Mouse (Mus musculus) forebrain, embryonic 15.5 days (tissue): Measurements from ENCODE around the gene Slc39a8. TPM values are rescaled to one million over a fixed set of nuclear protein-coding genes. Genes with fewer than 3 reads are reported as not detected.

Source experiments
- ATAC-seq: fragments of 200-750 bp; cut with Nextera tagmentation; replicated peaks from 2 replicates; pipeline ENCODE4 v1.8.0; 2017; ENCODE audit warnings: mild to moderate bottlenecking, moderate TSS enrichment, moderate library complexity
- H3K27ac ChIP-seq: fragments of 300-500 bp; sonication (generic); replicated peaks from 2 replicates; pipeline ENCODE4 v1.5.1; 2015; ENCODE audit warnings: mild to moderate bottlenecking, inconsistent platforms
- H3K27me3 ChIP-seq: fragments of 300-500 bp; sonication (generic); 2 replicates; pipeline ENCODE4 v1.6.1; 2015; ENCODE audit warnings: inconsistent platforms
- H3K36me3 ChIP-seq: fragments of 300-500 bp; sonication (generic); 2 replicates; pipeline ENCODE4 v1.6.1; 2015; ENCODE audit warnings: mild to moderate bottlenecking, inconsistent platforms
- H3K4me1 ChIP-seq: fragments of 300-500 bp; sonication (generic); 2 replicates; pipeline ENCODE4 v1.6.1; 2015; ENCODE audit warnings: inconsistent platforms
- H3K4me2 ChIP-seq: fragments of 300-500 bp; sonication (generic); replicated peaks from 2 replicates; pipeline ENCODE4 v1.6.1; 2015; ENCODE audit warnings: mild to moderate bottlenecking, inconsistent platforms
- H3K4me3 ChIP-seq: fragments of 300-500 bp; sonication (generic); 2 replicates; pipeline ENCODE4 v1.5.1; 2015; ENCODE audit warnings: mild to moderate bottlenecking, inconsistent platforms
- H3K9ac ChIP-seq: fragments of 300-500 bp; sonication (generic); replicated peaks from 2 replicates; pipeline ENCODE4 v1.6.1; 2015; ENCODE audit warnings: mild to moderate bottlenecking, inconsistent platforms
- H3K9me3 ChIP-seq: fragments of 300-500 bp; sonication (generic); 2 replicates; pipeline ENCODE4 v1.6.1; 2016; ENCODE audit warnings: inconsistent platforms
- WGBS: fragments of 180-500 bp; shearing (Covaris S2); methylation state at CpG from one replicate; pipeline ENCODE4 v1.1.7; 2015; ENCODE audit warnings: mixed read lengths; 5-methylcytosine and 5-hydroxymethylcytosine counted together
- polyA plus RNA-seq: library from polyadenylated mRNA; unstranded; fragments of >200 nt; fragmentation: Nextera tagmentation; extraction: Ambion mirVana; gene quantifications from 2 replicates; pipeline ENCODE4 v1.2.1, GENCODE M21; 2015

Gene Slc39a8
- polyA plus RNA-seq, 1 experiment from 2014 or later, result 9.3 TPM

- WGBS, result 33% methylated on average over 12 of the region's 12 CpGs
- Histone ChIP-seq H3K36me3 (no peaks in the 10 kb centered on the region), H3K9ac (no peak overlapping the region), H3K4me1 (peaks cover 14% of the 10 kb centered on the region), H3K4me2 (no peak overlapping the region; the same call in 1 of the 2 replicates), H3K27me3 (no peaks in the 10 kb centered on the region), H3K4me3 (no peak overlapping the region), H3K27ac (no peak overlapping the region), H3K9me3 (no peaks in the 10 kb centered on the region)
- ATAC-seq, result peak; percentile 53
These were observed 61.6 kb downstream of the Slc39a8 start for GRCm38 (mm10) chr3:135886659-135887027.

- no peak overlapping the region for H3K4me3 ChIP-seq
- H3K9me3 ChIP-seq, result no peaks in the 10 kb centered on the region
- H3K36me3 ChIP-seq, result no peaks in the 10 kb centered on the region
- peak; percentile 84 for ATAC-seq
- peak overlapping the region; percentile 50 for H3K27ac ChIP-seq
- H3K9ac ChIP-seq, result no peak overlapping the region
- H3K27me3 ChIP-seq, result no peaks in the 10 kb centered on the region
- H3K4me1 ChIP-seq, result peaks cover 14% of the 10 kb centered on the region
- WGBS, result 21% methylated on average over 9 of the region's 9 CpGs
- peak overlapping the region; percentile 14 for H3K4me2 ChIP-seq
These were observed 62.2 kb downstream of the Slc39a8 start for GRCm38 (mm10) chr3:135887033-135887855.

- Histone ChIP-seq H3K9ac (no peak overlapping the region), H3K27ac (peak overlapping the region; percentile 50), H3K4me2 (peak overlapping the region; percentile 14; the same call in 1 of the 2 replicates), H3K4me3 (no peak overlapping the region), H3K4me1 (peaks cover 14% of the 10 kb centered on the region), H3K36me3 (no peaks in the 10 kb centered on the region), H3K27me3 (no peaks in the 10 kb centered on the region), H3K9me3 (no peaks in the 10 kb centered on the region)
- peak; percentile 97 for ATAC-seq
- WGBS, result 12% methylated on average over 5 of the region's 5 CpGs
These were observed 62.7 kb downstream of the Slc39a8 start for GRCm38 (mm10) chr3:135887856-135888155.

GRCm38 (mm10) chr3:135889401-135889800, 64.3 kb downstream of the Slc39a8 start:
- no peak overlapping the region for H3K4me3 ChIP-seq
- H3K27ac ChIP-seq, result no peak overlapping the region
- H3K27me3 ChIP-seq, result no peaks in the 10 kb centered on the region
- H3K36me3 ChIP-seq, result no peaks in the 10 kb centered on the region
- peaks cover 14% of the 10 kb centered on the region for H3K4me1 ChIP-seq
- H3K9me3 ChIP-seq, result no peaks in the 10 kb centered on the region
- no peak for ATAC-seq
- no peak overlapping the region for H3K4me2 ChIP-seq
- H3K9ac ChIP-seq, result no peak overlapping the region

- no peaks in the 10 kb centered on the region for H3K4me1 ChIP-seq
- no peak overlapping the region for H3K27ac ChIP-seq
- no peak for ATAC-seq
- H3K9me3 ChIP-seq, result no peaks in the 10 kb centered on the region
- no peak overlapping the region for H3K4me3 ChIP-seq
- WGBS, result 80% methylated on average over 1 of the region's 1 CpGs
- H3K27me3 ChIP-seq, result no peaks in the 10 kb centered on the region
- H3K36me3 ChIP-seq, result no peaks in the 10 kb centered on the region
- H3K4me2 ChIP-seq, result no peak overlapping the region
- no peak overlapping the region for H3K9ac ChIP-seq
These were observed 78.3 kb downstream of the Slc39a8 start for GRCm38 (mm10) chr3:135903366-135903765.

- no peaks in the 10 kb centered on the region for H3K4me1 ChIP-seq
- H3K27ac ChIP-seq, result no peak overlapping the region
- no peaks in the 10 kb centered on the region for H3K27me3 ChIP-seq
- ATAC-seq, result no peak
- WGBS, result 81% methylated on average over 6 of the region's 6 CpGs
- no peaks in the 10 kb centered on the region for H3K9me3 ChIP-seq
- no peak overlapping the region for H3K9ac ChIP-seq
- no peaks in the 10 kb centered on the region for H3K36me3 ChIP-seq
- H3K4me3 ChIP-seq, result no peak overlapping the region
- H3K4me2 ChIP-seq, result no peak overlapping the region
These were observed 79.8 kb downstream of the Slc39a8 start for GRCm38 (mm10) chr3:135904881-135905280.

- H3K36me3 ChIP-seq, result no peaks in the 10 kb centered on the region
- H3K9ac ChIP-seq, result no peak overlapping the region
- no peaks in the 10 kb centered on the region for H3K27me3 ChIP-seq
- ATAC-seq, result no peak
- no peaks in the 10 kb centered on the region for H3K9me3 ChIP-seq
- H3K4me2 ChIP-seq, result no peak overlapping the region
- no peak overlapping the region for H3K4me3 ChIP-seq
- no peaks in the 10 kb centered on the region for H3K4me1 ChIP-seq
- H3K27ac ChIP-seq, result no peak overlapping the region
- WGBS, result 95% methylated on average over 1 of the region's 1 CpGs
These were observed 80.7 kb downstream of the Slc39a8 start for GRCm38 (mm10) chr3:135905729-135906128.

GRCm38 (mm10) chr3:135907028-135907427, 81.9 kb downstream of the Slc39a8 start:
- H3K9ac ChIP-seq, result no peak overlapping the region
- H3K27me3 ChIP-seq, result no peaks in the 10 kb centered on the region
- H3K36me3 ChIP-seq, result no peaks in the 10 kb centered on the region
- H3K4me3 ChIP-seq, result no peak overlapping the region
- WGBS, result 79% methylated on average over 3 of the region's 3 CpGs
- no peak for ATAC-seq
- no peak overlapping the region for H3K4me2 ChIP-seq
- H3K27ac ChIP-seq, result no peak overlapping the region
- H3K4me1 ChIP-seq, result no peaks in the 10 kb centered on the region
- H3K9me3 ChIP-seq, result no peaks in the 10 kb centered on the region

GRCm38 (mm10) chr3:135915941-135916340, 90.9 kb downstream of the Slc39a8 start:
- WGBS, result 92% methylated on average over 4 of the region's 4 CpGs

GRCm38 (mm10) chr3:135918566-135919180, 93.6 kb downstream of the Slc39a8 start:
- peak overlapping the region; percentile 41 for H3K27ac ChIP-seq
- peak; percentile 89 for ATAC-seq
- H3K4me2 ChIP-seq, result no peak overlapping the region
- WGBS, result 29% methylated on average over 5 of the region's 5 CpGs
- H3K36me3 ChIP-seq, result no peaks in the 10 kb centered on the region
- no peak overlapping the region for H3K9ac ChIP-seq
- H3K27me3 ChIP-seq, result no peaks in the 10 kb centered on the region
- no peaks in the 10 kb centered on the region for H3K4me1 ChIP-seq
- H3K4me3 ChIP-seq, result no peak overlapping the region
- H3K9me3 ChIP-seq, result no peaks in the 10 kb centered on the region

More at GRCm38 (mm10) chr3:135915941-135916340, 90.9 kb downstream of the Slc39a8 start:
- H3K36me3 ChIP-seq, result no peaks in the 10 kb centered on the region
- ATAC-seq, result no peak
- no peaks in the 10 kb centered on the region for H3K4me1 ChIP-seq
- no peaks in the 10 kb centered on the region for H3K27me3 ChIP-seq
- no peak overlapping the region for H3K4me3 ChIP-seq
- H3K9ac ChIP-seq, result no peak overlapping the region
- H3K4me2 ChIP-seq, result no peak overlapping the region
- H3K9me3 ChIP-seq, result no peaks in the 10 kb centered on the region
- no peak overlapping the region for H3K27ac ChIP-seq

- H3K4me2 ChIP-seq, result no peak overlapping the region
- H3K4me1 ChIP-seq, result no peaks in the 10 kb centered on the region
- no peak for ATAC-seq
- no peak overlapping the region for H3K9ac ChIP-seq
- 61% methylated on average over 4 of the region's 4 CpGs for WGBS
- H3K36me3 ChIP-seq, result no peaks in the 10 kb centered on the region
- H3K27ac ChIP-seq, result peak overlapping the region; percentile 41; the same call in 1 of the 2 replicates
- H3K4me3 ChIP-seq, result no peak overlapping the region
- no peaks in the 10 kb centered on the region for H3K9me3 ChIP-seq
- no peaks in the 10 kb centered on the region for H3K27me3 ChIP-seq
These were observed 94.2 kb downstream of the Slc39a8 start for GRCm38 (mm10) chr3:135919305-135919704.

- Histone ChIP-seq H3K4me1 (no peaks in the 10 kb centered on the region), H3K4me2 (no peak overlapping the region), H3K4me3 (no peak overlapping the region), H3K27me3 (no peaks in the 10 kb centered on the region), H3K9me3 (no peaks in the 10 kb centered on the region), H3K27ac (no peak overlapping the region), H3K36me3 (no peaks in the 10 kb centered on the region), H3K9ac (no peak overlapping the region)
- no peak for ATAC-seq
- 47% methylated on average over 1 of the region's 1 CpGs for WGBS
These were observed 101.7 kb downstream of the Slc39a8 start for GRCm38 (mm10) chr3:135926729-135927128.
